Mouse (Mus musculus): ENCODE measurements at regions not wholly inside any gene's neighbourhood (a gene's known extent, or its start where the extent isn't known, plus 50 kb on each side); places are given as distances from the start of the nearest gene placed in this dataset.

- Histone ChIP-seq H3K27ac (replicated peaks) (no peak overlapping the region), H3K4me2 (no peak overlapping the region), H3K36me3 (no peaks in the 10 kb centered on the region), H3K9me3 (peaks cover 7% of the 10 kb centered on the region; the same call in 1 of the 2 replicates), H3K4me1 (no peaks in the 10 kb centered on the region), H3K9ac (no peak overlapping the region), H3K27me3 (replicated peaks) (no peaks in the 10 kb centered on the region), H3K4me3 (no peak overlapping the region)
- WGBS, result 62% methylated on average over 5 of the region's 5 CpGs
- ATAC-seq (ENCODE audit: extremely low read depth, insufficient number of reproducible peaks, low FRiP score, low TSS enrichment), result no peak
Observed at GRCm38 (mm10) chr4:83957217-83957692, 431.9 kb downstream of the Ccdc171 start.

GRCm38 (mm10) chr4:83966898-83967297, 441.6 kb downstream of the Ccdc171 start:
- Histone ChIP-seq H3K36me3 (no peaks in the 10 kb centered on the region), H3K4me3 (no peak overlapping the region), H3K27ac (replicated peaks) (no peak overlapping the region), H3K4me1 (no peaks in the 10 kb centered on the region), H3K9ac (no peak overlapping the region), H3K27me3 (replicated peaks) (0 out of 2 replicates have a peak, but pooled peaks cover 3% of the 10 kb centered on the region), H3K9me3 (no peaks in the 10 kb centered on the region), H3K4me2 (no peak overlapping the region)
- no peak; the same call in 1 of the 2 replicates for ATAC-seq (ENCODE audit: extremely low read depth, insufficient number of reproducible peaks, low FRiP score, low TSS enrichment)
- 70% methylated on average over 1 of the region's 1 CpGs for WGBS

GRCm38 (mm10) chr4:83973162-83973561, 447.8 kb downstream of the Ccdc171 start:
- no peak overlapping the region for H3K27ac ChIP-seq (replicated peaks)
- H3K4me2 ChIP-seq, result no peak overlapping the region
- H3K9me3 ChIP-seq, result no peaks in the 10 kb centered on the region
- peaks cover 17% of the 10 kb centered on the region for H3K4me1 ChIP-seq
- 74% methylated on average over 4 of the region's 4 CpGs for WGBS
- no peak overlapping the region for H3K4me3 ChIP-seq
- H3K9ac ChIP-seq, result no peak overlapping the region
- H3K27me3 ChIP-seq (replicated peaks), result peaks cover 22% of the 10 kb centered on the region
- no peak for ATAC-seq (ENCODE audit: extremely low read depth, insufficient number of reproducible peaks, low FRiP score, low TSS enrichment)
- no peaks in the 10 kb centered on the region for H3K36me3 ChIP-seq

GRCm38 (mm10) chr4:83974214-83975012, 449.1 kb downstream of the Ccdc171 start:
- Histone ChIP-seq H3K27me3 (replicated peaks) (peaks cover 22% of the 10 kb centered on the region), H3K4me3 (no peak overlapping the region), H3K4me2 (no peak overlapping the region), H3K36me3 (no peaks in the 10 kb centered on the region), H3K9ac (no peak overlapping the region), H3K9me3 (no peaks in the 10 kb centered on the region), H3K27ac (replicated peaks) (no peak overlapping the region), H3K4me1 (peaks cover 17% of the 10 kb centered on the region)
- ATAC-seq (ENCODE audit: extremely low read depth, insufficient number of reproducible peaks, low FRiP score, low TSS enrichment), result no peak
- WGBS, result 70% methylated on average over 7 of the region's 7 CpGs

- Histone ChIP-seq H3K4me1 (peaks cover 17% of the 10 kb centered on the region), H3K36me3 (no peaks in the 10 kb centered on the region), H3K27ac (replicated peaks) (no peak overlapping the region), H3K27me3 (replicated peaks) (peaks cover 22% of the 10 kb centered on the region), H3K9ac (no peak overlapping the region), H3K4me2 (no peak overlapping the region), H3K4me3 (no peak overlapping the region), H3K9me3 (no peaks in the 10 kb centered on the region)
- ATAC-seq (ENCODE audit: extremely low read depth, insufficient number of reproducible peaks, low FRiP score, low TSS enrichment), result no peak
- 41% methylated on average over 5 of the region's 5 CpGs for WGBS
Observed at GRCm38 (mm10) chr4:83975569-83975968, 450.2 kb downstream of the Ccdc171 start.

DNA sequence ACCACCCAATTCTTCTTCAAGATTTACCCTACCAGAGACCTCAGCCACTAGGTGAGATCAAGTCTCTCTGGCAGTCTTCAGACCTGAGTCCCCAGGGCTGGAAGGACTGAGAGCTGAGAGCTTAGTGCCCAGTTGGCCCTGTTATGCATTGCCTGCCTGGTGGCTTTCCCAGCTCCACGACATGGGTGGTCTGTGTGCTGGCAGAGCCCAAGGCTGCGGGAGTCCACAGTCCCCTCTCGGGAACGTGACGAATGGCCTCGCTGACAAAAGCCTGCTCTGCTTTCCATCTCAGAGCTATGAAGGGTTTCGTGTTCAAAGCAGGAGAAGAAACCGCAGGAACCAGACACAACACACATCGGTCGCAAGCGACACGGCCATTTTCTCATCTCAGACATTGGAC, 450.7 kb downstream of the Ccdc171 start:
- peak overlapping the region; percentile 3; the same call in 1 of the 2 replicates for H3K4me2 ChIP-seq
- ATAC-seq (ENCODE audit: extremely low read depth, insufficient number of reproducible peaks, low FRiP score, low TSS enrichment), result no peak
- 46% methylated on average over 12 of the region's 12 CpGs for WGBS
- no peaks in the 10 kb centered on the region for H3K36me3 ChIP-seq
- H3K27me3 ChIP-seq (replicated peaks), result peaks cover 22% of the 10 kb centered on the region
- peaks cover 17% of the 10 kb centered on the region for H3K4me1 ChIP-seq
- H3K9me3 ChIP-seq, result no peaks in the 10 kb centered on the region
- H3K4me3 ChIP-seq, result no peak overlapping the region
- H3K27ac ChIP-seq (replicated peaks), result no peak overlapping the region
- no peak overlapping the region for H3K9ac ChIP-seq

DNA sequence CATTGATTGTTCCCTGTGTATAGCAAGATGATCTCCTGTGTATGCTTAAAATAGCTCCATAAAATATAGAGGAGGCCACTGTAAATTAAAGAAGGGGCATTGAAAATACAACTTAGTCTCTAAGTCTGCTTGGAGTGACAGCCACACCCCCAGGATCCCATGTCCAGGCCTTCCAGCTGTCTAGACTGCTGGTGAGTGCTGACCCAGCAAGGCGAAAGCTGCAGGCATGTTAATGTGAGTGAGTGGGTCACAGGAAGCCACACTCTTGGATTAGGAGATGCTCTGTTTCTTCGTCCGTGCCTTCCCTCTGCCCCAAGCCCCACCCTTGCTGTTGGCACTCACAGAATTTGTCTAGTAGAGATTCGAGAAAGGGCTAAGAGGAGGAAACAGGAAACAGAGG, 453.7 kb downstream of the Ccdc171 start:
- H3K4me3 ChIP-seq, result no peak overlapping the region
- 42% methylated on average over 4 of the region's 4 CpGs for WGBS

GRCm38 (mm10) chr4:83984671-83985391, 459.5 kb downstream of the Ccdc171 start:
- Histone ChIP-seq H3K27me3 (replicated peaks) (no peaks in the 10 kb centered on the region), H3K27ac (replicated peaks) (no peak overlapping the region), H3K9ac (no peak overlapping the region), H3K36me3 (no peaks in the 10 kb centered on the region), H3K4me3 (no peak overlapping the region), H3K4me1 (peaks cover 20% of the 10 kb centered on the region), H3K4me2 (no peak overlapping the region), H3K9me3 (no peaks in the 10 kb centered on the region)
- ATAC-seq (ENCODE audit: extremely low read depth, insufficient number of reproducible peaks, low FRiP score, low TSS enrichment), result no peak
- WGBS, result 63% methylated on average over 15 of the region's 15 CpGs

More for the DNA sequence above, 453.7 kb downstream of the Ccdc171 start:
- H3K27me3 ChIP-seq (replicated peaks), result peaks cover 15% of the 10 kb centered on the region
- H3K27ac ChIP-seq (replicated peaks), result no peak overlapping the region
- H3K4me2 ChIP-seq, result no peak overlapping the region
- no peak overlapping the region for H3K9ac ChIP-seq
- no peaks in the 10 kb centered on the region for H3K9me3 ChIP-seq
- H3K36me3 ChIP-seq, result no peaks in the 10 kb centered on the region
- ATAC-seq (ENCODE audit: extremely low read depth, insufficient number of reproducible peaks, low FRiP score, low TSS enrichment), result no peak
- peaks cover 17% of the 10 kb centered on the region for H3K4me1 ChIP-seq

DNA sequence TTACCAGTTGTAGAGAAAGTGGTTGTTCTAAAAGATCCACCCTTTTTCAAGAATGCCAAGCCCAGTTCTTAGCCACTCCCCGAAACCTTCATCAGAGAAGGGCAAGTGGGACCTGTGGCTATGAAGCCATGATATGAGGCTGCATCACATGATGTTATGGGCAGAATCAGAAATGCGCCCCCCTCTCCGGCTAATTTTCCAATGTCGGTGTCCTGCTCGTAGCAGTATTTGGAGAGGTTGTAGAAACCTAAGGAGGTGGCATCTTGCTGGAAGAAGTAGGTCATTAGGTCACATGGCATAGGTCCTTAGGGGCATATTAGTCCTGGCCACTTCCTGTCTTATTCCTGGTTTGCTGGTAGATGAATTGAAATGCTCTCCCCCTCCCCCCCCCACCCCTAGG, 460.1 kb downstream of the Ccdc171 start:
- Histone ChIP-seq H3K27me3 (replicated peaks) (no peaks in the 10 kb centered on the region), H3K36me3 (no peaks in the 10 kb centered on the region), H3K4me1 (peaks cover 26% of the 10 kb centered on the region), H3K4me2 (no peak overlapping the region), H3K27ac (replicated peaks) (no peak overlapping the region), H3K9ac (no peak overlapping the region), H3K9me3 (no peaks in the 10 kb centered on the region), H3K4me3 (no peak overlapping the region)
- 94% methylated on average over 5 of the region's 5 CpGs for WGBS
- ATAC-seq (ENCODE audit: extremely low read depth, insufficient number of reproducible peaks, low FRiP score, low TSS enrichment), result no peak

DNA sequence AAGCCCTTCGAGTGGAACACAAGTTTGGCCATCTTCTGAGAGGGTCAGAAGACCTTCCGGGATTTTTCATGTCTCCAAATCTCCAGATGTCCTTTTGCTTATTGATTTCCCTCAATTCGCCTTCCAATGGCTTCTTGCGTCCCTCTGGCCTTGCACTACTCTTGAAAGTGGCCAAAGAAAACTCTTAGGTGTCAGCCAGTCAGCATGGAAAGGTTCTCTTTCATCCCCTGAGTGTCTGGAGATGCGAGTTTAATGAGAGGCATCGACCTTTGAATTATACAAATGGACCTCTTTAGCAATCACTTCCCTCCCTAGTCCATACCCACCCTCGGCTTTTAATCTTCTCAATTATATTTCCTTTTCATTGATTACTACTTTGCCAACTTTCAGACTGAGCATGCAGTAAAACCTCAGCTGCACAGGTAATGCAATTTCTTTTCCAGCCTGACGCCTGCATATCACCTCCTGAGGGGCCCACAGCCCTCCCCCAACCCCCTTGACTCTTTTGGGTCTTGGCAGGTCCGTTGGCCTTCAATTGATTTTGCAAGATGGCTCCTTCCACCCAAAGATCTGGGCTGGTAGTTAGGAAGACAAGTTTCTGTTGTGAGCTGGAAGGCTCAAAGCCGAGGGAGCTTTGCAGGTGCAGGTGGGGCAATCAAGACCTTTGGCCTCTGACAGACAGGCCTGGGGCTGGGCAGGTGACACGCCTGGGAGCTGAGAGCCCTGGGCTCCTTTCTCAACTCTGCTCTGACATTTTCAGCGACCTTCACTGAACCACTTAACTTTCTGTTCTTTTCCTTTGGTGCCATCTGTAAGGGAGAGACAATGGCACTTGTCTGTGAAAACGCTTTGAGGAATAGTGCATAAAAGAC, 461.8 kb downstream of the Ccdc171 start:
- Histone ChIP-seq H3K4me2 (no peak overlapping the region), H3K4me3 (no peak overlapping the region), H3K9ac (no peak overlapping the region), H3K27ac (replicated peaks) (no peak overlapping the region), H3K27me3 (replicated peaks) (no peaks in the 10 kb centered on the region), H3K36me3 (no peaks in the 10 kb centered on the region), H3K4me1 (peaks cover 37% of the 10 kb centered on the region), H3K9me3 (no peaks in the 10 kb centered on the region)
- no peak for ATAC-seq (ENCODE audit: extremely low read depth, insufficient number of reproducible peaks, low FRiP score, low TSS enrichment)
- WGBS, result 81% methylated on average over 13 of the region's 13 CpGs

DNA sequence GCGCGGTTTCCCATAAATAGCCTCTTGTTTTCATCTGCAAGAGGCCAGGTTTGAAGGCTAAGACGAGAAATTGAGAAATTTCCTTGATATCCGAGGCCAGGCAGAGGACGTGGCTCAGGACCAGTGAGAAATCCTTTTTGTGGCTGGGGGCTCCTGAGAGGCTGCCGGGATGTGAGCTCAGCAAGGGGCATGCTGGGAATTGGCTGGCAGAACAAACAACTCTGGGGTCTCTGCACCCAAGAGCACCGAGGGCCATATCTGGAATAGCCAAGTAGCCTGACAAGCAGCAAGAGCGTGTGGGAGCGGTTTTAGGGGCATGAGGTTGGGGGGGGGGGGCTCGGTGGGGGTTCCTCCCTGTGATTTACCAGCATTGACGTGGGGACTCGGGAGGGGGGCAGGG, 462.5 kb downstream of the Ccdc171 start:
- Histone ChIP-seq H3K4me3 (no peak overlapping the region), H3K9ac (no peak overlapping the region), H3K27me3 (replicated peaks) (no peaks in the 10 kb centered on the region), H3K9me3 (no peaks in the 10 kb centered on the region), H3K4me2 (0 out of 2 replicates have a peak overlapping the region, but pooled peaks have one; percentile 16), H3K27ac (replicated peaks) (no peak overlapping the region), H3K4me1 (peaks cover 37% of the 10 kb centered on the region), H3K36me3 (no peaks in the 10 kb centered on the region)
- 63% methylated on average over 12 of the region's 12 CpGs for WGBS
- ATAC-seq (ENCODE audit: extremely low read depth, insufficient number of reproducible peaks, low FRiP score, low TSS enrichment), result no peak

Measured in heart, embryonic 13.5 days (tissue).